Mouse (Mus musculus): ENCODE data around the gene Nrtn. TPM values are rescaled to one million over a fixed set of nuclear protein-coding genes. Genes with fewer than 3 reads are reported as not detected.

Nrtn gene
- total RNA-seq (2021) = 1 to 10 TPM; 2.6 to 4.5 TPM
- long read RNA-seq, experiment 1, transcript Nrtn-201 (3 exons, 1,023 nt) = major isoform, 9 of 9 reads
- long read RNA-seq, experiment 1, partial matches to known transcripts = 0 of 9 reads
- long read RNA-seq, experiment 1, other reads (novel, unspliced or antisense) = 0 of 9 reads
- long read RNA-seq, experiment 2, partial matches to known transcripts = 0 of 1 reads
- long read RNA-seq, experiment 2, other reads (novel, unspliced or antisense) = 0 of 1 reads

DNA sequence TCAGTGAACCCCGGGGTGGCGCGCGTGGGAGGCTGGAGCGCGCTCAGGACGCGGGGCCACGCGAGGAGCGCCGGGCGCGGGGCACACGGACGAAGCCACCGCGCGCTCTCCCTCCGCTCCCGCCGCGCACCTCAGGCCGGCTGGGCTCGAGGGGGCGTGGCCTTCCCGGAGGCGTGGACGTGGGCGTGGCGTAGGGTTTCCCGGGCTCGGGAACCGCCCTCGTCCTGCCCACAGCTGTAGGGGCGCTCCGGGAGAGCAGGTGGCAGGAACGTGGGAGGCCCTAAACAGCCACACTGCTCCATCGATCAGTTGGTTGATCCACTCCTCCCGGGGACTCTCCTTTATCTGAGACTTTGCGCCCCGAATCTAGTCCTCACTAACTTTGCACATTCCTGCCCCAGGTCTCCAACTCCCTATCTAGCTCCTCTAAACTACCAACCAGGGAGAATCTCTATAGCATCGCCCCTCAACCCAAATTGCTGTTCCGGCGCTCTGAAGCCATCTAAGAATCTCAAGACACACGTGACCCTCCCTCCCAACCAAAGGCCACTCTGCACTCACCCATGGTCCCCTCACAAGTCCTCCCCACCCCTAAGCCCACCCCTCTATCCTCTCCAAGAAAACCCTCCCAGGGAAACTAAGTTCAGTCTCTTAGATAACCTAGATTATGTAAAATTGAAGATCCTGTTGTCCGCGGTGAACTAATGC lies at the start of gene Nrtn:
TSS of gene Nrtn (minus strand) at position 115 of the 708 bp plus-strand sequence.
- intact Hi-C loops (cut with DNase I) = no loop called here
- peak in 1 of 2 experiments; percentile 69 for DNase-seq (ENCODE audit: low spot score in 2 of 2)

DNA sequence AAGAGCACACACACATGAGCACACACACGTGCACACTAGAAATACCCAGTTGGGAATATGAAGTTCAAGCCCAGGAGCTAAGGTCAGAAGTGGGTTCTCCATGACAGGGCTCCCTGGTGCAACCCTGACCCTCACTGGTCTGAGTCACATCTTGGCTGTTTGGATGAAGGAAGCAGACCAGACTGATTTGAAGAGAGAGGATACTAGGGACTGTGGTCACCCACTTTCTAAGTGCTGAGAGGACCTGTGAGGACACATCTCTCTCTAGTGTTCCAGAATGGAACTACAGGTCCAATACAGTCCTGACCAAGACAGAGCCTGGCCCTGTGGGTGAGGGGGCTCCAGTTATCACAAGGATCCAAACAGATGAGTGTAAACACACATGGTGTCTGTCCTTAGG lies 48.5 kb upstream of the Nrtn start:
- intact Hi-C loops (cut with DNase I) = loop anchor here (5.0 to 10.0 kb wide), 3 partner anchors 92 to 359 kb away; no protein-coding TSS in a partner anchor

DNA sequence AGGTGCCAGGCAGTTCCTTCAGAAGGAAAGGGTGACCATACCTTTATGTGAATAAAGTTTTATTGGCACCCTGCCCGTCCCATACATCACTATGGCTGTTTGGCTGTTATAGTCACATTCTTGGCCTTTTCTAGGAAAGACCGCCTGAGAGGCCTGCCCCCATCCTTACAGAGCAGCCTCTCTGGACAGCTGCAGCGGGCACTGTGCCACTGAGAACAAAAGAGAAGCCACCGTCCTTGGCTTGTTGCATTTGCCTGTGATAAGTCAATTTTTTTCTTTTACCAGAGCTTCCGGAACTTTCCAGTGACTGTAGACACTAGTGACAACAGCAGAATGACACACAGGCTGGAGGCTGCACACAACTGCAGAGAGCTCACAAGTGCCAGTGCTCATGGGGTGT lies 47.6 kb upstream of the Nrtn start:
- intact Hi-C loops (cut with DNase I) = loop anchor here (5.0 to 10.0 kb wide), 3 partner anchors 92 to 360 kb away; no protein-coding TSS in a partner anchor
- DNase-seq (ENCODE audit: low spot score in 2 of 2) = no peak

More for the DNA sequence above, 48.5 kb upstream of the Nrtn start:
- DNase-seq (ENCODE audit: low spot score in 2 of 2) = no peak

DNA sequence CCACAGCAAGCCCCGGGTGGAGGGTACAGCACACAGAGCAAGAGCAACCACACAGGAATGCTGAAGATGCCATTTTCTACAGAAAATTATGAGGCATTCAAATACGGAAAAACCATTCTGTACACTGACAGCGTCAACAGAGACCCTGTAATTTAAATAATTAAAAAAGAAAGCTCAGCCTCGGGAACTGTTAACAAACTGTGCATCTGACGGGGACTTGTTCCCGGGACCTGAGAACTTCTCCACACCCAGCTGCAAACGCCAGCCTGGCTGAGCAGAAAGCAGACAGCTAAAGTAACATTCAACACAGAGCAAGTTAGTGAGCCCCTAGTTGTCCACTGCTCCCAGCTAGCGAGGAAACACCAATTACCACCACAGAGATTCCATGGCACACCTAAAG lies 44.7 kb upstream of the Nrtn start:
- DNase-seq (ENCODE audit: low spot score in 2 of 2) = no peak
- intact Hi-C loops (cut with DNase I) = loop anchor here (10.0 kb wide), 1 partner anchor 363 kb away; no protein-coding TSS in a partner anchor

- intact Hi-C loops (cut with DNase I) = no loop called here
- no peak for DNase-seq (ENCODE audit: low spot score in 2 of 2)
These were observed 41.9 kb upstream of the Nrtn start for GRCm38 (mm10) chr17:56799276-56799675.

- intact Hi-C loops (cut with DNase I) = no loop called here
- no peak for DNase-seq (ENCODE audit: low spot score in 2 of 2)
These were observed 36.4 kb upstream of the Nrtn start for GRCm38 (mm10) chr17:56793614-56794319.

GRCm38 (mm10) chr17:56792588-56792987 lies 35.3 kb upstream of the Nrtn start:
- intact Hi-C loops (cut with DNase I) = no loop called here
- DNase-seq (ENCODE audit: low spot score in 2 of 2) = no peak

DNA sequence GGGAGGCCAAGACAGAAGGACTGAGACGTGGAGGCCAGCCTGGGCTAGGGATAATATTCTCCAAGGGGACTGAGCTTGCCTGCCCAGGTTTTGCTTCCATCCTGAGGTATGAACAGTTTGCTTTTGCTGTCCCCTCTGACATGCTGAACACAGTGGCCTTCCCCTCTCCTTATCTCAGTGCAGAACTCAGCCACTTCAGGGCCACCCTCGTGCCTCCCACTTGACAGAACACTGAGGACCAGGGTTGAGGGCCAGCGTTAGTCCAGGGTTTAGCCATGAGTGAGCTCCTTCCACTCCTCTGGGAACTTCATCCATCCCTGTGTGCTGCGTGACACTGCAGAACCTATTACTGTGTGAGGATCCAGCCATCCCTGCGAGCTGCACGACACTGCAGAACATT lies 32.0 kb upstream of the Nrtn start:
- intact Hi-C loops (cut with DNase I) = no loop called here
- DNase-seq (ENCODE audit: low spot score in 2 of 2) = no peak

DNA sequence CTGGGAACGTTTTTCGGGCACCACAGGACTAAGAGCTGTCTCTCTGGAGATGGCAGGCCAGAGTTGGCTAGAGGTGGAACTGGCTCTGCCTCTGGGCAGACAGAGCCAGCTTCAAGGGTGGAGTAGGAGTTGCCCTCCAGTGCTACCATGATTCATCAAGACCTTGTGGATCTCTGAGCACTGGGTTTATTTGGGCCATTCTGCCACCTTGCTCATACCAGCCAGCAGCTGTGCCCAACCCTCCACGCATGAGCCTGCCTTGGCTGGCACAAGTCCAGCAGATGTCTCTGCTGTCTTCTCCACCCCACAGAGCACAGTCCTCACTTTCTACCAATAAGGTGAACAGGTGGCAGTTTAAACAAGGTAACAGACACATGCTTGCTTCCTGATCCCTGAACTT lies 31.6 kb upstream of the Nrtn start:
- intact Hi-C loops (cut with DNase I) = no loop called here
- no peak for DNase-seq (ENCODE audit: low spot score in 2 of 2)

DNA sequence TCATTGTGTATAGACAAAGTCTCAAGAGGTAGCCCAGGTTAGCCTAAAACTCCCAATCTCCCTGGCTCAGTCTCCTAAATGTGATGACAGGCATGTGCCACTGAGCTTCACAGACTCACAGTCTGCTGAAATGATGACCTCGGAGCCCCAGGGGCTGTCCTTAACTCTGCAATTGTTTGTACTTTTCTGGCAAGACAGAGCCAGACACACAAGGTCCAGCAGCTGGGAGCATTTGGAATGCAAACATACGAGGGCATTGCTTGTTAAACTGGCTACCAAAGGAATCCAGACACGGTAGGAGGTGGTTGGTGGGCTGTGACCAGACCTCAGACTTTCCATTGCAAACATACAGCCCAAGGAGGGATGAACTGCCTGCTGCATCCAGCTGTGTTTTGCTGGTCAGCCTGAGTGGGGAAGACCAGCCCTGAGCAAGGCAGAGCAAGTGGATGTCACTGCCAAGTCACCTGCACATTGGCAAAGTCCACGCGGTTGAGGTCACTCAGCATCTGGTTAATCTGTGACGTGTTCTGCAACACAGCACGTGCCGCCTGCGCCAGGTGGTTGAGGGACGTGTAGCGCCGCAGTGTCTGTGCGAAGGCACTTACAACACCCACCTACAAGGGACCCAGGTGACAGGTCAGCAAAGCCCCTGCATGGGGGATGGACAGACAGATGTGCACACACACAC lies 23.1 kb upstream of the Nrtn start:
- DNase-seq (ENCODE audit: low spot score in 2 of 2) = no peak
- intact Hi-C loops (cut with DNase I) = no loop called here

DNA sequence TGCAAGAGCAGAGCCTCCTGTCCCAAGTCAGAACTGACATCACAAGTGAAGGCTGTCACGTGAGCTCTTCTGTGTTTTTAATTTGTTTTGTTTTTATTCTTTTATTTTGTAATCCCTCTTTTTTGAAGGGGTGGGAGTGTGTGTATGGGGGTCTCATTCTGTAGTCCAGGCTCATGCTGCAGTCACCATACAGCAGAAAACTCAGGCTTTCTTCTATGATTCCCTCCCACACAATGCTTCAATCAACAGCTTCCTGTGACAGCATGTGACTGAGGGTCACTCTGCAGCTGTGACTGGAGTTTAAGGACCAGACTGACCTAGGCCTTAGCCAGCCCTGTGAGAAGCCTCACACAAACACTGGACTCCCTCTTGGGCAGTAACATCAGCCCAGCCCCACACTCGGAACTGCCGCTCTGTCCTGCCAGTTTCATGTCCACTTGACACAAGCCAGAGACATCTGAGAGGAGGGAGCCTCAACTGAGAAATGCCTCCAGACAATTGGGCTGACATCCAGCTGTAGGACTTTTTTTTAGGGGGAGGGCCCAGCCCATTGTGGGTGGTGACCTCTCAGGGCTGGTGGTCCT lies 21.5 kb upstream of the Nrtn start:
- DNase-seq (ENCODE audit: low spot score in 2 of 2) = no peak
- intact Hi-C loops (cut with DNase I) = no loop called here

DNA sequence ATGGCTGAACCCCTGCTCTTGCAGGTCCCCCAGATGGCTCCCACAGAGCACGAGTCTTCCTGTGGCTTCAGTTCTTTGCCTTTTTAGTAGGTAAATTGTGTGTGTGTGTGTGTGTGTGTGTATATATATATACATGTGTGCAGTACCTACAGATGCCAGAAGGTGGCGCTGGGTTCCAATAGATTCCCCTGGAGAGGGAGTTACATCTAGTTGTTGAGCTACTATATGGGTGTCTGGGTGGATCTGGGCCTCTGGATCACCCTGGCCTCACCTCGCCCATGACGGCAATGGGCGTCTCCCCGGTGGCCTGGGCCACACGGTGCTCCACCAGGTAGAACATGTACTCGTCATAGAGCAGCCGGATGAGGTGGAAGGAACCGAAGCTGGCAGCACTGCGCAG lies 20.2 kb upstream of the Nrtn start:
- no peak for DNase-seq (ENCODE audit: low spot score in 2 of 2)
- intact Hi-C loops (cut with DNase I) = no loop called here

DNA sequence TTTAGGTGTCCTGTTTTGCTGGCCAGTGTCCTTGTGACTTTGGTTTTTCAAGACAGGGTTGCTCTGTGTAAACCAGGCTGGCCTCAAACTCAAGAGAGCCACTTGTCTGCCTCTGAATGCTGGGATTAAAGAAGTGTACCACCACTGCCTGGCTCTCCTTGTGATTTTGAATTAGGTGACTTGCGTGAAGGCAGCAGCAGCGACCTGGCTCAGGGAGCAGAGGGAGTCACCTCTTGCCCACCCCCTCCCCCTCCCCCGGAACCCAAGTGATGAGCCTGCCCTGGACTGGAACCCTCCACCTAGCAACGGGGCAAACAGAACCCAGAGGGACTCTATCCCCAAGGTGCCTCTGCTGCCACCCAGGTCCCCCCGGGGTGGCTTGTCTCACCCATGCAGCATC lies 12.6 kb upstream of the Nrtn start, which contains the start of gene Prr22:
TSS of gene Prr22 (plus strand) at position 301 of the 400 bp plus-strand sequence.
- DNase-seq (ENCODE audit: low spot score in 2 of 2) = no peak
- intact Hi-C loops (cut with DNase I) = no loop called here

DNA sequence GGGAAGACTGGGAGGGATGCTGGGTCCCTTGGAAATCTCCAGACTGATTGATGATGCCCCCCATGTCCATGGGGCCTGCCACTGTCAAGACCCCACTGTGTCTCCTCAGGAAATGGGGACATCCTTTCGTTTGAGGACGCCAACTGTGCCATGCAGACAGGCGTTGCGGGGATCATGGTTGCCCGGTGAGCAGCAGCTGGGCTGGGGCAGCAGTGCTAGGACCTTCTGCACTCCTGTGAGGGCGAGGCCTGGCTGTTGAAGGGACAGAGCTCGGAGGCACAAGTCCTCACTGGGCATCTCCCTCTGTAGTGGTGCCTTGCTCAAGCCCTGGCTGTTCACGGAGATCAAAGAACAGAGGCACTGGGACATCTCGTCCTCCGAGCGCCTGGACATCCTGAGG lies 11.6 kb upstream of the Nrtn start:
- DNase-seq (ENCODE audit: low spot score in 2 of 2) = no peak

GRCm38 (mm10) chr17:56767531-56768135 lies 10.3 kb upstream of the Nrtn start:
- intact Hi-C loops (cut with DNase I) = no loop called here
- no peak for DNase-seq (ENCODE audit: low spot score in 2 of 2)

More for the DNA sequence above, 11.6 kb upstream of the Nrtn start:
- intact Hi-C loops (cut with DNase I) = no loop called here

DNA sequence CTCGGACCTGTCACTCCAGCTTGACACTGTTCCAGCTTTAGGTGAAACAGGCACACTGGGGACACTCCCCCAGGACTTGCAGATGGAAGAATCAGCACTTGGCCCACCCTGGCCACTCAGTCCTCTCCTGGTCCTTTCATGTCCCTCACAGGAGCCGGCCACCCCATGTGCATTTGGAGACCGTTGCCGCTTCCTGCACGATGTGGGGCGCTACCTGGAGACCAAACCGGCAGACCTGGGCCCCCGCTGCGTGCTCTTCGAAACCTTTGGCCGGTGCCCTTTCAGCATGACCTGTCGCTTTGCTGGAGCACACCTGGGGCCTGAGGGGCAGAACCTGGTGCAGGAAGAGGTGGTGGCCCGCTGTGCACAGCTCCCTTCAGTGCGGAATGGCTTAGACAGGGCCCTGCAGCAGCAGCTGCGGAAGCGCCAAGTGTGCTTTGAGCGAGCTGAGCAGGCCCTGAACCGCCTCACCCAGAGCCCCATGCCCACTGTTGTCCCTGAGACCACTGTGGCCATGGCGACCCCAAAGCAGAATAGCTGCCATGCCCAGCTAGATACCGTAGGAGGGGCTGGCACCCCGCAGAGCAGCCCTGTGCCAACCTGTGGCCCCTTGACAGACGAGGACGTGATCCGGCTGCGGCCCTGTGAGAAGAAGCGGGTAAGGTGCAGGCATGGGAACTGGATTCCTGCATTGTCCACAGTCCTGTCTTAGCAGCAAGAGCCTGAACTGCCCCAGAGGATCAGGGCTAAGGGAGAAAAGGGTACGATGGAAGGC lies 9.5 kb upstream of the Nrtn start:
- intact Hi-C loops (cut with DNase I) = no loop called here

GRCm38 (mm10) chr17:56765431-56765830 lies 8.1 kb upstream of the Nrtn start:
- DNase-seq (ENCODE audit: low spot score in 2 of 2) = no peak
- intact Hi-C loops (cut with DNase I) = no loop called here

More for the DNA sequence above, 9.5 kb upstream of the Nrtn start:
- DNase-seq (ENCODE audit: low spot score in 2 of 2) = no peak
